Mouse (Mus musculus): ENCODE results near the gene Ndufa10. TPM values are rescaled to one million over a fixed set of nuclear protein-coding genes. Genes with fewer than 3 reads are reported as not detected.

The Ndufa10 gene
- polyA plus RNA-seq, 1 experiment from 2014 or later: 268 TPM

GRCm38 (mm10) chr1:92485013-92485412 lies 11.4 kb upstream of the Ndufa10 start, which contains the start of gene Olfr1416:
Olfr1416 (minus strand) TSS chr1:92485113.
- H3K27me3 ChIP-seq (ENCODE audit: insufficient read depth, low read length): no peaks in the 10 kb centered on the region
- no peak for TF ChIP-seq CTCF (IDR thresholded peaks at IDR 0.05; ENCODE audit: low read depth)
- H3K4me1 ChIP-seq (ENCODE audit: insufficient read depth): no peaks in the 10 kb centered on the region
- no peak within 1 kb of the TSS for H3K4me2 ChIP-seq
- no peak within 1 kb of the TSS for H3K4me3 ChIP-seq (ENCODE audit: low read depth, low read length)
- H3K9ac ChIP-seq: no peak within 1 kb of the TSS
- ATAC-seq (ENCODE audit: insufficient read depth) (no peak), DNase-seq (no peak)
- H3K36me3 ChIP-seq (ENCODE audit: insufficient read depth): no peaks in the 10 kb centered on the region
- H3K27ac ChIP-seq (ENCODE audit: low read depth): no peak within 1 kb of the TSS
- no peaks in the 10 kb centered on the region for H3K9me3 ChIP-seq (ENCODE audit: low read depth, low read length)

- H3K27ac ChIP-seq (ENCODE audit: low read depth): peak overlapping the region; percentile 50; the same call in 1 of the 2 replicates
- no peak for TF ChIP-seq CTCF (IDR thresholded peaks at IDR 0.05; ENCODE audit: low read depth)
- ATAC-seq (ENCODE audit: insufficient read depth) (peak; percentile 76), DNase-seq (peak; percentile 18)
- no peaks in the 10 kb centered on the region for H3K27me3 ChIP-seq (ENCODE audit: insufficient read depth, low read length)
- peak overlapping the region; percentile 95 for H3K9ac ChIP-seq
- peaks cover 19% of the 10 kb centered on the region for H3K36me3 ChIP-seq (ENCODE audit: insufficient read depth)
- peak overlapping the region; percentile 91 for H3K4me2 ChIP-seq
- H3K4me3 ChIP-seq (ENCODE audit: low read depth, low read length): peak overlapping the region; percentile 98
- no peaks in the 10 kb centered on the region for H3K9me3 ChIP-seq (ENCODE audit: low read depth, low read length)
- 6% methylated on average over 10 of the region's 10 CpGs for WGBS
- H3K4me1 ChIP-seq (ENCODE audit: insufficient read depth): peaks cover 3% of the 10 kb centered on the region; the same call in 1 of the 2 replicates
Measured at GRCm38 (mm10) chr1:92474066-92474578, 462 bp upstream of the Ndufa10 start.

- ATAC-seq (ENCODE audit: insufficient read depth) (no peak), DNase-seq (no peak)
- Histone ChIP-seq H3K9me3 (ENCODE audit: low read depth, low read length) (no peaks in the 10 kb centered on the region), H3K4me2 (no peak overlapping the region), H3K9ac (no peak overlapping the region), H3K27me3 (ENCODE audit: insufficient read depth, low read length) (no peaks in the 10 kb centered on the region), H3K27ac (ENCODE audit: low read depth) (no peak overlapping the region), H3K4me3 (ENCODE audit: low read depth, low read length) (no peak overlapping the region), H3K4me1 (ENCODE audit: insufficient read depth) (no peaks in the 10 kb centered on the region), H3K36me3 (ENCODE audit: insufficient read depth) (peaks cover 69% of the 10 kb centered on the region)
- WGBS: 76% methylated on average over 4 of the region's 4 CpGs
- no peak for TF ChIP-seq CTCF (IDR thresholded peaks at IDR 0.05; ENCODE audit: low read depth)
Measured at GRCm38 (mm10) chr1:92468891-92469290, 4.8 kb downstream of the Ndufa10 start.

GRCm38 (mm10) chr1:92458416-92458815 lies 15.2 kb downstream of the Ndufa10 start:
- Histone ChIP-seq H3K4me2 (no peak overlapping the region), H3K9me3 (ENCODE audit: low read depth, low read length) (no peaks in the 10 kb centered on the region), H3K27ac (ENCODE audit: low read depth) (no peak overlapping the region), H3K36me3 (ENCODE audit: insufficient read depth) (peaks cover 89% of the 10 kb centered on the region), H3K4me1 (ENCODE audit: insufficient read depth) (no peaks in the 10 kb centered on the region), H3K9ac (no peak overlapping the region), H3K4me3 (ENCODE audit: low read depth, low read length) (no peak overlapping the region), H3K27me3 (ENCODE audit: insufficient read depth, low read length) (no peaks in the 10 kb centered on the region)
- no peak for ATAC-seq (ENCODE audit: insufficient read depth)
- DNase-seq: no peak
- TF ChIP-seq CTCF (IDR thresholded peaks at IDR 0.05; ENCODE audit: low read depth): no peak
- 86% methylated on average over 6 of the region's 6 CpGs for WGBS

- Histone ChIP-seq H3K4me3 (ENCODE audit: low read depth, low read length) (no peak overlapping the region), H3K36me3 (ENCODE audit: insufficient read depth) (peaks cover 89% of the 10 kb centered on the region), H3K4me2 (no peak overlapping the region), H3K4me1 (ENCODE audit: insufficient read depth) (no peaks in the 10 kb centered on the region), H3K9ac (no peak overlapping the region), H3K27ac (ENCODE audit: low read depth) (no peak overlapping the region), H3K9me3 (ENCODE audit: low read depth, low read length) (no peaks in the 10 kb centered on the region), H3K27me3 (ENCODE audit: insufficient read depth, low read length) (no peaks in the 10 kb centered on the region)
- TF ChIP-seq CTCF (IDR thresholded peaks at IDR 0.05; ENCODE audit: low read depth): no peak
- no peak for ATAC-seq (ENCODE audit: insufficient read depth)
- DNase-seq: no peak
Measured at GRCm38 (mm10) chr1:92457758-92458157, 15.9 kb downstream of the Ndufa10 start.

GRCm38 (mm10) chr1:92453751-92454445 lies 19.8 kb downstream of the Ndufa10 start:
- DNase-seq (peak; percentile 67), ATAC-seq (ENCODE audit: insufficient read depth) (no peak)
- Histone ChIP-seq H3K4me2 (no peak overlapping the region), H3K9me3 (ENCODE audit: low read depth, low read length) (no peaks in the 10 kb centered on the region), H3K4me1 (ENCODE audit: insufficient read depth) (no peaks in the 10 kb centered on the region), H3K36me3 (ENCODE audit: insufficient read depth) (peaks cover 89% of the 10 kb centered on the region), H3K27me3 (ENCODE audit: insufficient read depth, low read length) (no peaks in the 10 kb centered on the region), H3K9ac (no peak overlapping the region), H3K27ac (ENCODE audit: low read depth) (no peak overlapping the region), H3K4me3 (ENCODE audit: low read depth, low read length) (no peak overlapping the region)
- peak; percentile 69 for TF ChIP-seq CTCF (IDR thresholded peaks at IDR 0.05; ENCODE audit: low read depth)
- 72% methylated on average over 8 of the region's 8 CpGs for WGBS

- Histone ChIP-seq H3K27ac (ENCODE audit: low read depth) (no peak overlapping the region), H3K4me2 (no peak overlapping the region), H3K27me3 (ENCODE audit: insufficient read depth, low read length) (no peaks in the 10 kb centered on the region), H3K9me3 (ENCODE audit: low read depth, low read length) (no peaks in the 10 kb centered on the region), H3K9ac (no peak overlapping the region), H3K4me1 (ENCODE audit: insufficient read depth) (no peaks in the 10 kb centered on the region), H3K4me3 (ENCODE audit: low read depth, low read length) (no peak overlapping the region), H3K36me3 (ENCODE audit: insufficient read depth) (peaks cover 94% of the 10 kb centered on the region)
- TF ChIP-seq CTCF (IDR thresholded peaks at IDR 0.05; ENCODE audit: low read depth): no peak
- ATAC-seq (ENCODE audit: insufficient read depth) (no peak), DNase-seq (no peak)
- WGBS: 75% methylated on average over 3 of the region's 3 CpGs
Measured at GRCm38 (mm10) chr1:92448293-92448692, 25.4 kb downstream of the Ndufa10 start.

Measured in lung, embryonic 14.5 days (tissue).